Mouse (Mus musculus): ENCODE measurements around the gene Odf3b.

Gene Odf3b

GRCm38 (mm10) chr15:89334774-89335537 is 44.1 kb downstream of the Odf3b start:
- no peak for DNase-seq

GRCm38 (mm10) chr15:89334271-89334670 is 44.8 kb downstream of the Odf3b start, which contains the start of gene Miox:
TSS of gene Miox (plus strand) at chr15:89334398.
- no peak for DNase-seq

All from right cerebral cortex, postnatal 4 days (tissue).